Mouse (Mus musculus): ENCODE results near the gene Cttnbp2. TPM values are rescaled to one million over a fixed set of nuclear protein-coding genes. Genes with fewer than 3 reads are reported as not detected.

Gene Cttnbp2
- 10 to 100 TPM; 65.0 to 74.0 TPM for total RNA-seq (2021)
- long read RNA-seq, experiment 1, full-length matches to known transcripts, result 4 of 8 reads
- long read RNA-seq, experiment 1, partial matches to known transcripts, result 4 of 8 reads
- long read RNA-seq, experiment 1, other reads (novel, unspliced or antisense), result 0 of 8 reads
- long read RNA-seq, experiment 2, full-length matches to known transcripts, result 5 of 30 reads
- long read RNA-seq, experiment 2, partial matches to known transcripts, result 12 of 30 reads
- long read RNA-seq, experiment 2, other reads (novel, unspliced or antisense), result 13 of 30 reads

- DNase-seq (ENCODE audit: low spot score in 2 of 2), result peak; percentile 57 to 65
Measured at GRCm38 (mm10) chr6:18514480-18515352, at the start of gene Cttnbp2. TSS of gene Cttnbp2 (minus strand) at chr6:18514843.

- no peak for DNase-seq (ENCODE audit: low spot score in 2 of 2)
Measured at GRCm38 (mm10) chr6:18559019-18559418, 44.4 kb upstream of the Cttnbp2 start.

GRCm38 (mm10) chr6:18547516-18548465 lies 33.1 kb upstream of the Cttnbp2 start:
- no peak for DNase-seq (ENCODE audit: low spot score in 2 of 2)

GRCm38 (mm10) chr6:18543878-18544277 lies 29.2 kb upstream of the Cttnbp2 start:
- no peak for DNase-seq (ENCODE audit: low spot score in 2 of 2)

GRCm38 (mm10) chr6:18540396-18540795 lies 25.8 kb upstream of the Cttnbp2 start:
- DNase-seq (ENCODE audit: low spot score in 2 of 2), result no peak

GRCm38 (mm10) chr6:18530394-18530793 lies 15.8 kb upstream of the Cttnbp2 start:
- DNase-seq (ENCODE audit: low spot score in 2 of 2), result no peak

GRCm38 (mm10) chr6:18517626-18518025 lies 3.0 kb upstream of the Cttnbp2 start:
- no peak for DNase-seq (ENCODE audit: low spot score in 2 of 2)

GRCm38 (mm10) chr6:18513611-18514473 lies 801 bp downstream of the Cttnbp2 start:
- DNase-seq (ENCODE audit: low spot score in 2 of 2), result peak in 1 of 2 experiments; percentile 9

- DNase-seq (ENCODE audit: low spot score in 2 of 2), result no peak
Measured at GRCm38 (mm10) chr6:18511886-18512285, 2.8 kb downstream of the Cttnbp2 start.

- no peak for DNase-seq (ENCODE audit: low spot score in 2 of 2)
Measured at GRCm38 (mm10) chr6:18508036-18508435, 6.6 kb downstream of the Cttnbp2 start.

GRCm38 (mm10) chr6:18499833-18500232 lies 14.8 kb downstream of the Cttnbp2 start:
- DNase-seq (ENCODE audit: low spot score in 2 of 2), result no peak

- DNase-seq (ENCODE audit: low spot score in 2 of 2), result no peak
Measured at GRCm38 (mm10) chr6:18492977-18493376, 21.7 kb downstream of the Cttnbp2 start.

- DNase-seq (ENCODE audit: low spot score in 2 of 2), result no peak
Measured at GRCm38 (mm10) chr6:18492248-18492901, 22.3 kb downstream of the Cttnbp2 start.

GRCm38 (mm10) chr6:18485087-18485486 lies 29.6 kb downstream of the Cttnbp2 start:
- DNase-seq (ENCODE audit: low spot score in 2 of 2), result no peak

- no peak for DNase-seq (ENCODE audit: low spot score in 2 of 2)
Measured at GRCm38 (mm10) chr6:18484061-18484460, 30.6 kb downstream of the Cttnbp2 start.

- DNase-seq (ENCODE audit: low spot score in 2 of 2), result no peak
Measured at GRCm38 (mm10) chr6:18482546-18482945, 32.1 kb downstream of the Cttnbp2 start.

GRCm38 (mm10) chr6:18481781-18482180 lies 32.9 kb downstream of the Cttnbp2 start:
- no peak for DNase-seq (ENCODE audit: low spot score in 2 of 2)

GRCm38 (mm10) chr6:18477313-18477930 lies 37.2 kb downstream of the Cttnbp2 start:
- DNase-seq (ENCODE audit: low spot score in 2 of 2), result no peak

GRCm38 (mm10) chr6:18474983-18475382 lies 39.7 kb downstream of the Cttnbp2 start:
- no peak for DNase-seq (ENCODE audit: low spot score in 2 of 2)
